Mouse (Mus musculus): ENCODE measurements around the gene Tiparp. TPM values are rescaled to one million over a fixed set of nuclear protein-coding genes. Genes with fewer than 3 reads are reported as not detected.

Tiparp gene
- polyA plus RNA-seq, 1 experiment: not detected

DNA sequence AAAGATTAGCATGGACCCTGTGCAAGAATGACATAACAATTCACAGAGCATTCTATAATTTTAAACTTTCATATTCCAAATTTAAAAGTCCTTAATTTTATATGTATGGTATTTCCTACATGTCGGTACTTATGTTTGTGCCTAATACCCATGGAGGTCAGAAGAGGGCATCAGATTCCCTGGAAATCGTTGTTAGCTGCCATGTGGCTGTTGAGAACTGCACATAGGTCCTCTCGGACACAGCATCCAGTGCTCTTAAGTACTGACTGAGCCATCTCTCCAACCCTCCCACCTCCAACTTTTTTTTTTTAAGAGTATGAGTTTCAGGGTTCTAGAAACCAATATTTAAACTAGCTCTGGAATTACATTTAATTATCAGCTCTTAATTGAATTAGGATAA is 2.5 kb upstream of the Tiparp start:
- Histone ChIP-seq H3K4me3 (ENCODE audit: insufficient read depth, low read depth, low read length) (no peak overlapping the region), H3K27ac (ENCODE audit: insufficient read depth, low read depth, low read length) (no peak overlapping the region), H3K4me1 (ENCODE audit: control insufficient read depth, insufficient read depth, low read length) (no peaks in the 10 kb centered on the region)
- no peak for TF ChIP-seq CTCF (IDR thresholded peaks at IDR 0.05; ENCODE audit: insufficient read depth, low read depth, low read length)
- no peak for TF ChIP-seq POLR2A (IDR thresholded peaks at IDR 0.05; ENCODE audit: insufficient read depth, low read depth, low read length)
- WGBS: 81% methylated on average over 3 of the region's 3 CpGs

DNA sequence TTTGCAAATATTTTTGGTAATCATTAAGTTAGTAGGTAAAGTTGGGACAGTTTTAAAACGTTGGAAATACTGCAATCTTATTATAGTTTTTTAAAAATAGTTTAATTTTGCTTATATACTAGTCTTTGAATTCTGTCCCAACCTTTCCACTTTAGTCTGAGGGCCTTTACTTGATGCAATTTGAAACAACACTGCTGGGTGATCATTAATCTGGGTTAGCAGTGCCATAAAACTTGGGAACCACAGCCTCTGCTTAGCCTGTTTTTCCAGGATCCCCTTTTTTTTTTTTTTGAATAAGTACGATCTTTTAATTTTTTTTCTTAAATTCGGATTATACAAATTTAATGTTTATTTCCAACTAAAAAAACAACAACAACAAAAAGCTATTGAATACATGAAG is 1.0 kb upstream of the Tiparp start:
- peak overlapping the region; percentile 79 for H3K4me3 ChIP-seq (ENCODE audit: insufficient read depth, low read depth, low read length)
- no peak for TF ChIP-seq POLR2A (IDR thresholded peaks at IDR 0.05; ENCODE audit: insufficient read depth, low read depth, low read length)
- TF ChIP-seq CTCF (IDR thresholded peaks at IDR 0.05; ENCODE audit: insufficient read depth, low read depth, low read length): no peak
- H3K4me1 ChIP-seq (ENCODE audit: control insufficient read depth, insufficient read depth, low read length): no peaks in the 10 kb centered on the region
- no peak overlapping the region for H3K27ac ChIP-seq (ENCODE audit: insufficient read depth, low read depth, low read length)
- 14% methylated on average over 3 of the region's 3 CpGs for WGBS

DNA sequence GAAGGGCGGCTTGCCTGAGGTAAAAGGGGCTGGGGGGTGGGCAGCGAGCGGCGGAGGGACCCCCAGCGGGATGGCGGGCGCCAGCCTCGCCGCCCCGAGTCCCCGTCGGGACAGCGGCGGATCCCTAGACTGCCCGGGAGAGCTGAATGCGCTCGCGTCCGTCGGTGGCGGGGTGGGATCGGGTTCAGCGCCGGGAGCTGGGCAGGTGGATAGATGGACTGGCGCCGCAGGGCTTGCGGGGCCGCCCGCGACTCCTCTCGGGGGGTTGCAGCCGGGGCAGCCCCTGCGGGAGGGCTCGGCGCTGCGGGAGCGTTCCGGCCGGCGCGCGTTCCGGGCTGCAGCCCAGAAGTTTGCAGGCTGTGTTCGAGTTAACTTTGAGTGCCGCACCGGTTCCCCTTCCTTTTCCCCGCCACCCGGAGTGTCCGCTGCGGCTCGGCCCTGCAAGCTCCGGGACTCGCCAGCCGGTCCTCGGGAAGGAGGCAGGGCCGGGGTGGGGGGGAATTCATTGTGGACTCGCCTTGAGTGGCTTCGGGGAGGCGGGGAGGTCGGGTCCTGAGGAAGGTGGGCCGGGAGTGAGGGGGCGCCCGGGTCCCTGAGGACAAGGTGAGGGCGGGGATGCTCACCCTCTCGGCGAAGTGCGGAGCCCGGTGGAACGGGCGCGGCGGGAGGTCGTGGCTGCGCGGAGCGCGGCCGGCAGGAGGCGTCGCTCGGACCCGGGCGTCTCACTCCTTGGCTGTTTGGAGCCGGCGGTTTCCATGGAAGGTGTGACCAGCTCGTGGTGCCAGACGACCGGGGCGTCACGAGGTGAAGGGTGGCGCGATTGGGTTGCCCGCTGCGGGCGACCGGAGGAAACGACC is 632 bp downstream of the Tiparp start:
- peak overlapping the region; percentile 79 for H3K4me3 ChIP-seq (ENCODE audit: insufficient read depth, low read depth, low read length)
- TF ChIP-seq POLR2A (IDR thresholded peaks at IDR 0.05; ENCODE audit: insufficient read depth, low read depth, low read length) (no peak), CTCF (IDR thresholded peaks at IDR 0.05; ENCODE audit: insufficient read depth, low read depth, low read length) (peak; percentile 69)
- under 1% methylated on average over 96 of the region's 97 CpGs for WGBS
- H3K27ac ChIP-seq (ENCODE audit: insufficient read depth, low read depth, low read length): peak overlapping the region; percentile 84
- no peaks in the 10 kb centered on the region for H3K4me1 ChIP-seq (ENCODE audit: control insufficient read depth, insufficient read depth, low read length)

DNA sequence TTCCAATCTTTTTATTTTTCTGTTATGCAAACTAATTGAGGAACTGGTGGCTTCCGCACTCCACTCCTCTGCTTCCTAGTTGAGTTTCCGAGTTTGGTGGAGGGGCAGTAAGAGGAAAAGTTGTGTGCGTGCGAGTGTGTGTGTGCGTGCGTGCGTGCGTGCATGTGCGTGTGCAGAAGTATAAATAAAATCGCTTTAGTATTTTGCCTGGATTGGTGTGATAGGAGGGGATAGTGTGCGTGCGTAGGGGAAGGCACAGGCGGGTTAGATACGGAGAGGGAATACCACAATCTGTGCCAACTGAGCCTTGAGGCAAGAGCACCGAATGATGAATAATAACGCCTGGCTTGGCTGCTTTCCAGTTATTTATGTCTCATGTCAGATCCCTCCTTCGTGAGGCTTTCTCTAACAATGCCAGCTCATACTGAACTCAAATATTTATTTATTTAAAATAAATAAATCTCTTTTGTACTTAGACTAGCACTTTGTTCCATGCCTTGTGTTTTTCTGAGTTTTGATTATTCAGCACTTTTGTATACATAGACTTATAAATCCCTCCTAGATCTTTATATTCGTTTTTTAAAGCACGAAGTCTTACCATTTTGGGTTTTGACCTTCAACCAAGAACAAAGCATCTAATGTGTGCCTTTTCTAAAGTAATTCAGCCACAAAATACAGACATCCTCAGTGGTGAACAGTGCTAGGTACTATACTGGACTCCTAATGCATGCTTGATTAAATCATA is 1.4 kb downstream of the Tiparp start:
- no peaks in the 10 kb centered on the region for H3K4me1 ChIP-seq (ENCODE audit: control insufficient read depth, insufficient read depth, low read length)
- H3K4me3 ChIP-seq (ENCODE audit: insufficient read depth, low read depth, low read length): peak overlapping the region; percentile 79
- under 1% methylated on average over 19 of the region's 19 CpGs for WGBS
- TF ChIP-seq POLR2A (IDR thresholded peaks at IDR 0.05; ENCODE audit: insufficient read depth, low read depth, low read length) (no peak), CTCF (IDR thresholded peaks at IDR 0.05; ENCODE audit: insufficient read depth, low read depth, low read length) (no peak)
- H3K27ac ChIP-seq (ENCODE audit: insufficient read depth, low read depth, low read length): peak overlapping the region; percentile 64

DNA sequence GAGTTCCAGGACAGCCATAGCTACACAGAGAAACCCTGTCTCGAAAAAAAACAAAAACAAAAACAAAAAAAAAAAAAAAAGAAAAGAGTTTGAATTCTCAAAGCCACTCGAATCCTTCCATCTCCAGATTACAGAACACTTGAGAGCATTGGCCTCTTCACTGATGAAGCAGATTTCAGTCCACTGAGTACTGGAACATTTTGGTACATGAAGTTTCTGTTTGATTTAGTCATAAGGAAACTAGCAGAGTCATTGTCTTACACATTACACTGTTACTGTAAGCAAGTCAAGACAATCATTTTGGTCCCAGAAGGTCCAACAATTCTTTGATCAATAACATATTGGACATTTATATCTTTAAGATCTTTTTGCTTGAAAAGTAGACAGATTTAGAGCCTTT is 4.8 kb downstream of the Tiparp start:
- no peak for TF ChIP-seq CTCF (IDR thresholded peaks at IDR 0.05; ENCODE audit: insufficient read depth, low read depth, low read length)
- TF ChIP-seq POLR2A (IDR thresholded peaks at IDR 0.05; ENCODE audit: insufficient read depth, low read depth, low read length): no peak
- WGBS: 68% methylated on average over 2 of the region's 2 CpGs
- Histone ChIP-seq H3K4me1 (ENCODE audit: control insufficient read depth, insufficient read depth, low read length) (no peaks in the 10 kb centered on the region), H3K27ac (ENCODE audit: insufficient read depth, low read depth, low read length) (no peak overlapping the region), H3K4me3 (ENCODE audit: insufficient read depth, low read depth, low read length) (no peak overlapping the region)

DNA sequence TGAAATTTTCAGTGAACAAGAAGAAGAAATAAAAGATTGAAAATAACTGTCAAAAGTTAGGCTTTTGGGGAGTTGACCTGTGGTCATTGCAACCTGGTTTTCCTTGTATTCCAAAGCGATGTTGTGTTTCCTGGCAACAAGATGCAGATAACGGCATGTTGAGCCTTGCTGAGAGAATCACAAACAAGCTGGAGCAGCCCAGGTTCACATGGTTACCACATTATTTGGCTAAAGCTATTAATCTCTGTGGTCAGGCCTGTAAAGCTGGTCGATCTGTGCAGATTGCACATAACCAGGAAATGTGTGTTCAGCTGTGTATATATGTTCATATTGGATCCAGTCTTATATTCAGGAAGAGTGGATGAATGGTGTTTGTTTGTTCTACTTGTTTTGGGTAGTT is 5.4 kb downstream of the Tiparp start:
- TF ChIP-seq POLR2A (IDR thresholded peaks at IDR 0.05; ENCODE audit: insufficient read depth, low read depth, low read length) (no peak), CTCF (IDR thresholded peaks at IDR 0.05; ENCODE audit: insufficient read depth, low read depth, low read length) (no peak)
- Histone ChIP-seq H3K4me1 (ENCODE audit: control insufficient read depth, insufficient read depth, low read length) (no peaks in the 10 kb centered on the region), H3K27ac (ENCODE audit: insufficient read depth, low read depth, low read length) (no peak overlapping the region), H3K4me3 (ENCODE audit: insufficient read depth, low read depth, low read length) (no peak overlapping the region)
- 26% methylated on average over 3 of the region's 3 CpGs for WGBS

DNA sequence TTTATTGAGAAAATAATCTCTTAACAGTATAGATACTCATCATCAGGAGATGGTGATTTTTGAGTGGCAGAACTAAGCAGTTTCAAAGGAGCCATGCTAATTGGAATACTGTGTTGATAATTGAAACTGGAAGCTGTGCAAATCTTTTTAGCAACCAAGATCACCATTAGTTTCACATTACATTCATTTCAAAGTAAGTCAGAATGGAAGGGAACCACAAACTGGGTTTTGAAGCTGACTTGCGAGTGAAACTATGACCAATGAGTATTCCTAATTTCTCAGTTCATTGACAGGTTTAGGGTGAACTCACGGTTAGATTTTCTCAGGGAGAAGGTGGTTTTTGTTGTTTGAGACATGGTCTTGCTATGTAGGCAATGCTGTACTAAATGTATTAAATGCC is 6.3 kb downstream of the Tiparp start:
- Histone ChIP-seq H3K27ac (ENCODE audit: insufficient read depth, low read depth, low read length) (no peak overlapping the region), H3K4me1 (ENCODE audit: control insufficient read depth, insufficient read depth, low read length) (no peaks in the 10 kb centered on the region), H3K4me3 (ENCODE audit: insufficient read depth, low read depth, low read length) (no peak overlapping the region)
- WGBS: 54% methylated on average over 2 of the region's 2 CpGs
- no peak for TF ChIP-seq POLR2A (IDR thresholded peaks at IDR 0.05; ENCODE audit: insufficient read depth, low read depth, low read length)
- TF ChIP-seq CTCF (IDR thresholded peaks at IDR 0.05; ENCODE audit: insufficient read depth, low read depth, low read length): no peak

DNA sequence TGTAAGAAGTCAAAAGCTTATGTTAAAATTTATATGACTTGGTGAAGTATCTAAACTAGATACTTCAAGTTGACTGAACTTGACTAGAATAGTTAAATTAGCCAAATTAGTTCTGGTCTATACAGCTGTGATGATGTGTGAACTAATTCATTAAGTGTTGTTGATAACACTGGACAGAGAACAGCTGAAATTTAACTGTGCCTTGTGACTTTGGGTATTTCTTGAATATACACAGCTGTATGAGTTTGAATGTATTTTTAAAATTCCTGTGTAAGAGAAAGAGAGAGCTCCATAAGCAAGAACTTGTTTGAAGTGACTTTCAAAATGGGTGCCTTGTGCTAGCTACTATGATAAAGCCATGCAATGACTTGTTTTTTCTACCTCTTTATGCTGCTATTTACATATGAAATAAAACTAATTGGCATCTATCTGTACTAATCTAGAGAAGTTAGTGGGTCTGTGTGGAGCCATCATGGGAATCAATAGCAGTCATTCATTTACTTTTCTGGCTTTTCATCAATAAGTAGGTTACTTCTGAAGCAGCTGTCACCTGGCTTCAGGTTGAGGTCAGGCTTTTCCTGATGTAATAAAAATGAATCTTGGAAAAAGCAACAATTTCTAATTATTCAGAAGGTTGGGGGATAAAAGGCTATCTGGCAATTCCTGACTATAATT is 7.0 kb downstream of the Tiparp start:
- H3K4me3 ChIP-seq (ENCODE audit: insufficient read depth, low read depth, low read length): no peak overlapping the region
- no peak for TF ChIP-seq CTCF (IDR thresholded peaks at IDR 0.05; ENCODE audit: insufficient read depth, low read depth, low read length)
- TF ChIP-seq POLR2A (IDR thresholded peaks at IDR 0.05; ENCODE audit: insufficient read depth, low read depth, low read length): no peak
- no peaks in the 10 kb centered on the region for H3K4me1 ChIP-seq (ENCODE audit: control insufficient read depth, insufficient read depth, low read length)
- no peak overlapping the region for H3K27ac ChIP-seq (ENCODE audit: insufficient read depth, low read depth, low read length)

DNA sequence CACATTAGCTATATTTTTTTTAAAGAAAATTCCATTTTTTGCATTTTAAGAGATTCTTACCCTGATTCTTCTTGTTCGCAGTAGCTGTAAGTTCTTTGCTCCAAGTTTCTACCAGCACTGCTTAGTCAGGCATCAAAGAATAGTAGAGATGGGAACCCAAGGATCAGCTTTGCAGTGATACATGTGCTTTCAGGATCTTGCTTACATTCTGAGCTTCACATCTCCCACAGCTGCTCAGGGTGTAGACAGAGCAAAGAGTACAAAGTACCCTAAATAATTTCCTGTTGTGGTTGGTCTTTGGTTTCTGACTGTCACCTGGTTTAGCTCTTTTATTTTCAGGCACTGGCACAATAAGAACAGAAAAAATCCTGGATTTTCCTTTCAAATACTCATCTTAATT is 9.1 kb downstream of the Tiparp start:
- no peak for TF ChIP-seq CTCF (IDR thresholded peaks at IDR 0.05; ENCODE audit: insufficient read depth, low read depth, low read length)
- no peak for TF ChIP-seq POLR2A (IDR thresholded peaks at IDR 0.05; ENCODE audit: insufficient read depth, low read depth, low read length)
- Histone ChIP-seq H3K4me1 (ENCODE audit: control insufficient read depth, insufficient read depth, low read length) (no peaks in the 10 kb centered on the region), H3K27ac (ENCODE audit: insufficient read depth, low read depth, low read length) (no peak overlapping the region), H3K4me3 (ENCODE audit: insufficient read depth, low read depth, low read length) (no peak overlapping the region)
- WGBS: 51% methylated on average over 1 of the region's 1 CpGs

Measured in olfactory bulb, adult 2 months (tissue).